Mouse (Mus musculus) C2C12 (cell line): Measurements from ENCODE around the gene Med16. TPM values are rescaled to one million over a fixed set of nuclear protein-coding genes. Genes with fewer than 3 reads are reported as not detected.

ENCODE experiments used
- H3K27me3 ChIP-seq: one replicate; pipeline ENCODE4 v1.6.1; 2011; ENCODE audit not compliant: control insufficient read depth, insufficient read depth, insufficient read length
- H3K36me3 ChIP-seq: one replicate; pipeline ENCODE4 v1.6.1; 2011; ENCODE audit not compliant: control insufficient read depth, insufficient read depth
- H3K4me3 ChIP-seq: one replicate; pipeline ENCODE4 v1.5.1; 2011; ENCODE audit warnings: mild to moderate bottlenecking, control low read depth; ENCODE audit not compliant: poor library complexity, insufficient read depth, severe bottlenecking
- H3K79me2 ChIP-seq: one replicate; pipeline ENCODE4 v1.6.1; 2011; ENCODE audit not compliant: control insufficient read depth, insufficient read depth
- H3K79me3 ChIP-seq: one replicate; pipeline ENCODE4 v1.6.1; 2011; ENCODE audit warnings: low read depth, control low read depth
- H3ac ChIP-seq: one replicate; pipeline ENCODE3; 2011; ENCODE audit warnings: low read depth; ENCODE audit not compliant: control insufficient read depth, insufficient read length
- CEBPB ChIP-seq: IDR thresholded peaks from one replicate; pipeline ENCODE4 v1.6.1; 2011; ENCODE audit warnings: low read depth, mild to moderate bottlenecking, control low read depth, moderate library complexity
- CTCF ChIP-seq: IDR thresholded peaks from one replicate; pipeline ENCODE4 v1.5.1; 2011; ENCODE audit not compliant: control insufficient read depth, insufficient read depth, insufficient read length
- FOSL1 ChIP-seq: IDR thresholded peaks from one replicate; pipeline ENCODE4 v1.8.0; 2011; ENCODE audit warnings: mild to moderate bottlenecking, low read length; ENCODE audit not compliant: poor library complexity, insufficient read depth, severe bottlenecking
- MAX ChIP-seq: IDR thresholded peaks from one replicate; pipeline ENCODE4 v1.6.1; 2011; ENCODE audit warnings: mild to moderate bottlenecking, control low read depth
- MYOD1 ChIP-seq: IDR thresholded peaks from one replicate; pipeline ENCODE4 v1.6.1; 2011; ENCODE audit warnings: low read depth; ENCODE audit not compliant: control insufficient read depth, insufficient read length
- MYOG ChIP-seq: IDR thresholded peaks from one replicate; pipeline ENCODE4 v1.6.1; 2011; ENCODE audit not compliant: control insufficient read depth, insufficient read length; ENCODE audit errors: extremely low read depth
- USF1 ChIP-seq: IDR thresholded peaks from one replicate; pipeline ENCODE4 v1.6.1; 2011; ENCODE audit warnings: low read depth, mild to moderate bottlenecking, control low read depth, moderate library complexity
- polyA plus RNA-seq: library from polyadenylated mRNA; unstranded; fragments of >200 nt; fragmentation: generic; extraction: Trizol; gene quantifications from one replicate; pipeline ENCODE4 v1.2.1, GENCODE M21; 2012; ENCODE audit warnings: missing spikeins

The Med16 gene
- polyA plus RNA-seq, 1 experiment: 32.5 TPM

DNA sequence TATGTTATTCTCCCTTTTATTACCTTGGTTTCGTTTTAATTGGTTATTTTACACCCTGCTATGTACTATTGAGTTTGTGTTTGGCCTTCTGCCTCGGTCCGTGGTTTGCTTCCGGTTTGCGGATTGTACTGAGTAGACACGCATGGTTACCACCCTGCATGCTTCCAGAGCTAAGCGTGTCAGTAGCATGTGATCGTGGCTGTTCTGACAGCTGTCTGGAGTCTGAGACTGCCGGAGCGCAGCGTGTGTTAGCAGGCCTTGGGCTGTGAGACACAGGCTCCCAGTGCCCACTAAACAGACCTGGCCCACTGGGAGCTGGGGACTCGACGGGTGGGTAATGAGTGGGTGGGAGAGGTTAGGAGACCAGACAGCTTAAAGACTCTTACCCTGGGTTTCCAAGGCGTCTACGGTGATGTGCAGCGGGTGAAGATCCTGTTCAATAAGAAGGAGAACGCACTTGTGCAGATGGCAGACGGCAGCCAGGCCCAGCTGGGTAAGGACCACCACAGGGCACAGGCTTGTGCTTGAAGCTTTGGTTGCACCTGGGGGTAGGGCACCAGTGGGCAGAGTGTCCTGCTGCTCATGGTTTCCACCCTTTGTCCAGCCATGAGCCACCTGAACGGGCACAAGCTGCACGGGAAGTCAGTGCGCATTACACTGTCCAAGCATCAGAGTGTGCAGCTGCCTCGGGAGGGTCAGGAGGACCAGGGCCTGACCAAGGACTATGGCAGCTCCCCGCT, 46.5 kb downstream of the Med16 start:
- Histone ChIP-seq H3K27me3 (no peaks in the 10 kb centered on the region), H3K36me3 (peaks cover 78% of the 10 kb centered on the region), H3ac (no peak overlapping the region), H3K79me2 (peaks cover 55% of the 10 kb centered on the region), H3K79me3 (peaks cover 43% of the 10 kb centered on the region), H3K4me3 (no peak overlapping the region)
- TF ChIP-seq FOSL1 (no peak), MYOG (no peak), MAX (no peak), CTCF (no peak), USF1 (no peak), CEBPB (no peak), MYOD1 (no peak)

DNA sequence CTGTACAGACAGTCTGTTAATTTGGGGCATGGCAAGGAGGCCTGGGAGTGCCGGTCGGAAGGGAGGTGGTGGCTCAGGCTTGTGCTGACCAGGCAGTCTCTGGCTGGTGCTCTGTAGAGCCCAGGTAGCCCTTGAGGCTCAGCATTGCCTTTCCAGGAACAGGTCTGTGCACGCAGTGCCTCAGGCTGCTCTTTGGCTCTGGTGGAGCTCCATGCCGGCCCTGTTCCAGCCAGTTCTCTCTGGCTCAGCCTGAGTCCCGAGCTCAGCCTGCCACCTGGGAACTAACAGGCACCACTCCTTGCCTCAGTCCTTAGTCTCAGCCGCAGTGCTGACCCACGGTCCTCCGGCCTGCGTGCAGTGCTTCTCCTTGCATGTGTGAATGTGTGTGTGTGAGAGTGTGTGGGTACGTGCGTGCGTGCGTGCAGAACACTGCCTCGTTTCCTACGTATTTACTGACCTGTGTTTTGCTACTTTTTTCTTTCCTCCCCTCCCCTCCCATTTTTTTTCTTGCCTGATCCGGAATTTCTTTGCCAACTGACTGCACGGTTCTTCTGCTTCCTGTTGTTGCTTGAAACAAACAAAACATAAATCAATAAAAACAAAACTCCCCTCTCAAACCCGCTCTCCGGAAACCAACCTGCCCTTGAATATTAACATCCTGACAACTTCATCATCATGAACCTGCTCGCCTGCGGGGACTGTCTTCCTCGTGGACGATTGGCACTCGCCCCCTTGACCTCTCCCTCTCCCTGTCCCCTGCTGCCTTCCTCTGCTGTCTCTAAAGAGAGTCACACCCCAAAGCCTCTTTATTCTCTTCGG, 47.3 kb downstream of the Med16 start:
- H3K27me3 ChIP-seq: no peaks in the 10 kb centered on the region
- no peak overlapping the region for H3ac ChIP-seq
- peaks cover 86% of the 10 kb centered on the region for H3K36me3 ChIP-seq
- H3K4me3 ChIP-seq: no peak overlapping the region
- TF ChIP-seq USF1: no peak
- no peak for TF ChIP-seq MYOG
- no peak for TF ChIP-seq MAX
- TF ChIP-seq FOSL1: no peak
- no peak for TF ChIP-seq CTCF
- TF ChIP-seq CEBPB: no peak
- no peak for TF ChIP-seq MYOD1
- peaks cover 62% of the 10 kb centered on the region for H3K79me2 ChIP-seq
- peaks cover 51% of the 10 kb centered on the region for H3K79me3 ChIP-seq

DNA sequence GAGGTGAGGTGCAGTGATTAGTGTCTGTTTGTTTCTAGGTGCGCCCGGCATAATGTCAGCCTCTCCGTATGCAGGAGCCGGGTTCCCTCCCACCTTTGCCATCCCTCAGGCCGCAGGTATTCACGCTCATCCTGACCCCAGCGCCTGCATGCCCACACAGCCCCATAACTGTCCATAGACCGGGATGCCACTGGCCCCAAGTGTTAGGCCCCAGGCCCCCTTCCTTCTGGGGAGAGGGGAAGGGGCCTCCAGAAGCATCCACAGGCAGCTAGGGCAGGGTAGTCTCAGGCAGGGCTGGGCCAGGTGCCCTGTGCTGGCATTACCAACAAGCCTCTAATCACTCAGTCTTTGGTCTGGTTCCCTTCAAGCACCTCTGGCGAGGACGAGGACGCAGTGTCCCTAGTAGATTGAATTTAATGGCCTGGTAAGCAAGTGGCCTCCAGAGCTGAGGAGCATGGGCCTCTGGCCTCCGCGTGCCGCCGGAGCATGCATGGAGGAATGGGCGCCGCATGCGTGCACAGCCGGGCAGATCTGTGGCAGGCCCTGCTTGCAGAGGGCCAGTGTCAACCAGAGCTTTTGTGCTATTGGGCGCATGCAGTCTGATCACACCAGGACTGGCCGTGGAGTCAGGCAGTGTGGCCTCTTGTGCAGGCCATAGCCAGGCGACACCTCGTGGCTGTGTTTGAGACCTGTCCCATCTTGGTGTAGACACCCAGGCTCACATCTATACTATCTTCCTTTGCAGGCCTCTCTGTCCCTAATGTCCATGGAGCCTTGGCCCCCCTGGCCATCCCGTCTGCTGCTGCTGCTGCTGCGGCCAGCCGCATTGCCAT, 48.4 kb downstream of the Med16 start:
- peaks cover 74% of the 10 kb centered on the region for H3K79me2 ChIP-seq
- peaks cover 93% of the 10 kb centered on the region for H3K36me3 ChIP-seq
- peaks cover 63% of the 10 kb centered on the region for H3K79me3 ChIP-seq
- H3K4me3 ChIP-seq: no peak overlapping the region
- no peak for TF ChIP-seq MYOD1
- no peak for TF ChIP-seq CTCF
- TF ChIP-seq CEBPB: no peak
- no peak for TF ChIP-seq MAX
- H3K27me3 ChIP-seq: no peaks in the 10 kb centered on the region
- no peak overlapping the region for H3ac ChIP-seq

DNA sequence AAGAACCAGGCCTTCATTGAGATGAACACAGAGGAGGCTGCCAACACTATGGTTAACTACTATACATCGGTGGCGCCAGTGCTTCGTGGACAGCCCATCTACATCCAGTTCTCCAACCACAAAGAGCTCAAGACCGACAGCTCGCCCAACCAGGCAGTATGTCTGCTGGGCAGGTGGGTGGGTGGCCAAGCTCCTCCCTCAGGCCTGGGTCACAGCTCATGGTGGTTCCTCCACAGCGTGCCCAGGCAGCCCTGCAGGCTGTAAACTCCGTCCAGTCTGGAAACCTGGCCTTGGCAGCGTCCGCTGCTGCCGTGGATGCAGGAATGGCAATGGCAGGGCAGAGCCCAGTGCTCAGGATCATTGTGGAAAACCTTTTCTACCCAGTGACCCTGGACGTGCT, 49.6 kb downstream of the Med16 start:
- H3K79me3 ChIP-seq: peaks cover 71% of the 10 kb centered on the region
- no peak overlapping the region for H3K4me3 ChIP-seq
- no peaks in the 10 kb centered on the region for H3K27me3 ChIP-seq
- peaks cover 84% of the 10 kb centered on the region for H3K36me3 ChIP-seq
- H3ac ChIP-seq: no peak overlapping the region
- peaks cover 83% of the 10 kb centered on the region for H3K79me2 ChIP-seq
- TF ChIP-seq CTCF (no peak), MAX (no peak), MYOG (no peak), CEBPB (no peak), MYOD1 (no peak), FOSL1 (no peak), USF1 (no peak)

DNA sequence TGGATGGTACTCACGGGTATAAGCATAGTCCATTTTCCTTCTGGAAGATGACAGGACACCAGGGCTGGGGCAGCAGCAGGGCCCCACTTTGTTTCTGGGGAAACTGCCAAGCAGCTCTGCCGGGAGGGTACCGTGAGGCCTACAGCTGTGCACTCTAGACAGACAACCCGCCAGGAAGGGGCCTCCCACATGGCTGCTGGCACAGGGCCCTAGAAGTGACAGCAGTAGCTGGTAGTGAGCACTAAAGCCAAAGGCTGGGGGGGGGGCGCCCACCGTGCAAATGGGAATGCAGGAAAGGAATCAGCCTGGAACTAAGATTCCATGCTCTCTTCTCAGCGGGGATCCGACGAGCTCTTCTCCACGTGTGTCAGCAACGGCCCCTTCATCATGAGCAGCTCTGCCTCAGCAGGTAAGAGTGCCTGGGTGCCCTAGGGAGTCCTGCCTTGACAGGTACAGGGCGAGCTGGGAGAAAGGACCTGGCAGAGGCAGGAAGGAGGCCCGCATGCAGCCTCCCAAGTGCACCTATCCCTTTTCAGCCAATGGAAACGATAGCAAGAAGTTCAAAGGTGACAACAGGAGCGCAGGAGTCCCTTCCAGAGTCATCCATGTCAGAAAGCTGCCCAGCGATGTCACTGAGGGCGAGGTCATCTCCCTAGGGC, 50.2 kb downstream of the Med16 start:
- H3ac ChIP-seq: no peak overlapping the region
- H3K79me3 ChIP-seq: peaks cover 71% of the 10 kb centered on the region
- H3K79me2 ChIP-seq: peaks cover 83% of the 10 kb centered on the region
- H3K4me3 ChIP-seq: no peak overlapping the region
- no peaks in the 10 kb centered on the region for H3K27me3 ChIP-seq
- peaks cover 79% of the 10 kb centered on the region for H3K36me3 ChIP-seq
- TF ChIP-seq CTCF (no peak), MYOD1 (no peak), MYOG (no peak), MAX (no peak), CEBPB (no peak), FOSL1 (no peak), USF1 (no peak)
